Comparison of ENCODE assay signal across 34 mouse cellular contexts in genomic region chr17:72017329-72017728, GRCm38 (mm10).
"Had no signal": no experiment of that assay in that cellular context is flagged by ENCODE, and none has a peak within 500 bp of the region (broad histone marks: within the 10 kb centered on the region; RNA-seq: fewer than 3 reads in every experiment).

No protein-coding gene starts in this region.

- H3K36me3 ChIP-seq: heart, embryonic 12.5 days; heart, embryonic 13.5 days; heart, embryonic 15.5 days; hindbrain, embryonic 10.5 days; hindbrain, embryonic 12.5 days; hindbrain, embryonic 13.5 days; hindbrain, embryonic 15.5 days; intestine, embryonic 15.5 days; kidney, embryonic 15.5 days had no signal

- H3K4me3 ChIP-seq: heart, embryonic 12.5 days; heart, embryonic 13.5 days; heart, embryonic 15.5 days; hindbrain, embryonic 10.5 days; hindbrain, embryonic 12.5 days; hindbrain, embryonic 13.5 days; hindbrain, embryonic 15.5 days; intestine, embryonic 15.5 days; kidney, embryonic 15.5 days; layer of hippocampus, adult 2 months had no signal

- H3K4me2 ChIP-seq: heart, embryonic 11.5 days; heart, embryonic 12.5 days; heart, embryonic 13.5 days; heart, embryonic 15.5 days; hindbrain, embryonic 12.5 days; hindbrain, embryonic 13.5 days; hindbrain, embryonic 14.5 days; hindbrain, embryonic 15.5 days; intestine, embryonic 15.5 days; kidney, embryonic 15.5 days had no signal

- H3K4me1 ChIP-seq: heart, embryonic 12.5 days; heart, embryonic 13.5 days; heart, embryonic 15.5 days; hindbrain, embryonic 10.5 days; hindbrain, embryonic 12.5 days; hindbrain, embryonic 13.5 days; intestine, embryonic 15.5 days had no signal

- ATAC-seq: hindbrain, embryonic 16.5 days; hindbrain, postnatal 0 days; inflammation-experienced regulatory T-cells, adult 6 months; intestine, embryonic 15.5 days; intestine, embryonic 16.5 days; intestine, postnatal 0 days had no signal

- H3K9ac ChIP-seq: heart, embryonic 12.5 days; heart, embryonic 13.5 days; heart, embryonic 15.5 days; hindbrain, embryonic 12.5 days; hindbrain, embryonic 13.5 days; hindbrain, embryonic 14.5 days; hindbrain, embryonic 15.5 days; intestine, embryonic 15.5 days; kidney, embryonic 15.5 days had no signal

- DNase-seq: heart, postnatal 10 days; heart, postnatal 14 days; heart, postnatal 36 days; heart, postnatal 4 days; kidney, adult 11 months; kidney, adult 18-20 months; kidney, adult 2 months; kidney, adult 8-10 months; kidney, adult 9 months; kidney, postnatal 10 days; kidney, postnatal 14 days; kidney, postnatal 25 days; kidney, postnatal 36 days; kidney, postnatal 4 days; layer of hippocampus, adult 9-11 months; layer of hippocampus, postnatal 36 days had no signal

- H3K27ac ChIP-seq: heart, embryonic 13.5 days; heart, embryonic 15.5 days; hindbrain, embryonic 10.5 days; hindbrain, embryonic 12.5 days; hindbrain, embryonic 13.5 days; hindbrain, embryonic 14.5 days; hindbrain, embryonic 15.5 days; hindbrain, postnatal 0 days; intestine, embryonic 15.5 days; kidney, embryonic 15.5 days; kidney, postnatal 0 days; layer of hippocampus, adult 2 months had no signal

- H3K27me3 ChIP-seq: heart, embryonic 12.5 days; heart, embryonic 13.5 days; heart, embryonic 15.5 days; hindbrain, embryonic 12.5 days; hindbrain, embryonic 13.5 days; hindbrain, embryonic 15.5 days; intestine, embryonic 15.5 days; kidney, embryonic 15.5 days had no signal

- H3K9me3 ChIP-seq: heart, embryonic 12.5 days; heart, embryonic 13.5 days; heart, embryonic 15.5 days; hindbrain, embryonic 10.5 days; hindbrain, embryonic 12.5 days; hindbrain, embryonic 13.5 days; hindbrain, embryonic 15.5 days; intestine, embryonic 15.5 days; kidney, embryonic 15.5 days had no signal
